Mouse (Mus musculus): Measurements from ENCODE around the gene Tas1r1. TPM values are rescaled to one million over a fixed set of nuclear protein-coding genes. Genes with fewer than 3 reads are reported as not detected.
A peak's percentile ranks its signal among the peaks of the same experiment; 100 is the strongest.

The Tas1r1 gene
- total and polyA plus RNA-seq, 2 experiments from 2014 or later = 0.11 to 1.6 TPM

GRCm38 (mm10) chr4:151985886-151986285, 52.5 kb downstream of the Tas1r1 start:
- Histone ChIP-seq H3K4me3 (ENCODE audit: low read depth, low read length) (no peak overlapping the region), H3K9ac (replicated peaks; ENCODE audit: low read length, poor library complexity, severe bottlenecking) (no peak overlapping the region), H3K36me3 (ENCODE audit: insufficient read depth, low read length) (peaks cover 15% of the 10 kb centered on the region), H3K4me1 (ENCODE audit: insufficient read depth, low read length) (peaks cover 5% of the 10 kb centered on the region; the same call in 1 of the 2 replicates), H3K27ac (ENCODE audit: low read depth, low read length) (no peak overlapping the region), H3K27me3 (ENCODE audit: insufficient read depth, low read length) (no peaks in the 10 kb centered on the region), H3K9me3 (ENCODE audit: low read length) (no peaks in the 10 kb centered on the region), H3K4me2 (ENCODE audit: low read depth, low read length, poor library complexity, severe bottlenecking) (no peak overlapping the region)
- TF ChIP-seq CTCF (IDR thresholded peaks at IDR 0.05) = no peak
- WGBS = 57% methylated on average over 10 of the region's 10 CpGs
- ATAC-seq (ENCODE audit: low FRiP score) (no peak), DNase-seq (ENCODE audit: low spot score) (no peak)

- Histone ChIP-seq H3K4me2 (ENCODE audit: low read depth, low read length, poor library complexity, severe bottlenecking) (no peak overlapping the region), H3K9me3 (ENCODE audit: low read length) (no peaks in the 10 kb centered on the region), H3K27ac (ENCODE audit: low read depth, low read length) (no peak overlapping the region), H3K9ac (replicated peaks; ENCODE audit: low read length, poor library complexity, severe bottlenecking) (no peak overlapping the region), H3K27me3 (ENCODE audit: insufficient read depth, low read length) (no peaks in the 10 kb centered on the region), H3K36me3 (ENCODE audit: insufficient read depth, low read length) (peaks cover 13% of the 10 kb centered on the region), H3K4me3 (ENCODE audit: low read depth, low read length) (no peak overlapping the region), H3K4me1 (ENCODE audit: insufficient read depth, low read length) (peaks cover 5% of the 10 kb centered on the region; the same call in 1 of the 2 replicates)
- WGBS = 34% methylated on average over 8 of the region's 9 CpGs
- DNase-seq (ENCODE audit: low spot score) = peak; percentile 49
- TF ChIP-seq CTCF (IDR thresholded peaks at IDR 0.05) = no peak
- no peak for ATAC-seq (ENCODE audit: low FRiP score)
Observed at GRCm38 (mm10) chr4:151983560-151983959, 54.8 kb downstream of the Tas1r1 start.

- no peak for ATAC-seq (ENCODE audit: low FRiP score)
- no peak overlapping the region for H3K4me3 ChIP-seq (ENCODE audit: low read depth, low read length)
Observed at GRCm38 (mm10) chr4:151983043-151983442, 55.3 kb downstream of the Tas1r1 start.

GRCm38 (mm10) chr4:151981363-151981762, 57.0 kb downstream of the Tas1r1 start:
- Histone ChIP-seq H3K9me3 (ENCODE audit: low read length) (no peaks in the 10 kb centered on the region), H3K27me3 (ENCODE audit: insufficient read depth, low read length) (no peaks in the 10 kb centered on the region), H3K4me1 (ENCODE audit: insufficient read depth, low read length) (no peaks in the 10 kb centered on the region), H3K9ac (replicated peaks; ENCODE audit: low read length, poor library complexity, severe bottlenecking) (no peak overlapping the region), H3K36me3 (ENCODE audit: insufficient read depth, low read length) (peaks cover 19% of the 10 kb centered on the region), H3K4me3 (ENCODE audit: low read depth, low read length) (no peak overlapping the region), H3K4me2 (ENCODE audit: low read depth, low read length, poor library complexity, severe bottlenecking) (no peak overlapping the region), H3K27ac (ENCODE audit: low read depth, low read length) (peak overlapping the region; percentile 32; the same call in 1 of the 2 replicates)
- DNase-seq (ENCODE audit: low spot score) = peak; percentile 82
- WGBS = 6% methylated on average over 5 of the region's 5 CpGs
- ATAC-seq (ENCODE audit: low FRiP score) = peak; percentile 53
- peak; percentile 99 for TF ChIP-seq CTCF (IDR thresholded peaks at IDR 0.05)

More at GRCm38 (mm10) chr4:151983043-151983442, 55.3 kb downstream of the Tas1r1 start:
- no peak for TF ChIP-seq CTCF (IDR thresholded peaks at IDR 0.05)
- no peaks in the 10 kb centered on the region for H3K9me3 ChIP-seq (ENCODE audit: low read length)
- H3K36me3 ChIP-seq (ENCODE audit: insufficient read depth, low read length) = peaks cover 13% of the 10 kb centered on the region
- 64% methylated on average over 17 of the region's 17 CpGs for WGBS
- no peak overlapping the region for H3K27ac ChIP-seq (ENCODE audit: low read depth, low read length)
- no peaks in the 10 kb centered on the region for H3K27me3 ChIP-seq (ENCODE audit: insufficient read depth, low read length)
- no peak overlapping the region for H3K4me2 ChIP-seq (ENCODE audit: low read depth, low read length, poor library complexity, severe bottlenecking)
- H3K4me1 ChIP-seq (ENCODE audit: insufficient read depth, low read length) = peaks cover 4% of the 10 kb centered on the region; the same call in 1 of the 2 replicates
- no peak overlapping the region for H3K9ac ChIP-seq (replicated peaks; ENCODE audit: low read length, poor library complexity, severe bottlenecking)
- no peak for DNase-seq (ENCODE audit: low spot score)

GRCm38 (mm10) chr4:151980699-151981098, 57.7 kb downstream of the Tas1r1 start:
- TF ChIP-seq CTCF (IDR thresholded peaks at IDR 0.05) = peak; percentile 61
- Histone ChIP-seq H3K9ac (replicated peaks; ENCODE audit: low read length, poor library complexity, severe bottlenecking) (no peak overlapping the region), H3K27me3 (ENCODE audit: insufficient read depth, low read length) (no peaks in the 10 kb centered on the region), H3K4me2 (ENCODE audit: low read depth, low read length, poor library complexity, severe bottlenecking) (no peak overlapping the region), H3K27ac (ENCODE audit: low read depth, low read length) (no peak overlapping the region), H3K36me3 (ENCODE audit: insufficient read depth, low read length) (peaks cover 19% of the 10 kb centered on the region), H3K4me3 (ENCODE audit: low read depth, low read length) (no peak overlapping the region), H3K4me1 (ENCODE audit: insufficient read depth, low read length) (no peaks in the 10 kb centered on the region), H3K9me3 (ENCODE audit: low read length) (no peaks in the 10 kb centered on the region)
- WGBS = 79% methylated on average over 8 of the region's 8 CpGs
- ATAC-seq (ENCODE audit: low FRiP score) (no peak), DNase-seq (ENCODE audit: low spot score) (peak; percentile 34)

Other genes with a start within 250 kb of the Tas1r1 start
- 153 and 177 TPM in 2 replicates for gene Camta1, start 176.7 kb downstream of the Tas1r1 start, total RNA-seq (2014; rRNA removed)
- gene Camta1, start 176.7 kb downstream of the Tas1r1 start, polyA plus RNA-seq (2015; fragmentation: Nextera tagmentation; extraction: Ambion mirVana) = 130 and 140 TPM in 2 replicates
- 83.2 and 88.5 TPM in 2 replicates for gene Dnajc11, start 104.9 kb downstream of the Tas1r1 start, total RNA-seq (2014; rRNA removed)
- 73.7 and 75.9 TPM in 2 replicates for gene Dnajc11, start 104.9 kb downstream of the Tas1r1 start, polyA plus RNA-seq (2015; fragmentation: Nextera tagmentation; extraction: Ambion mirVana)
- gene Thap3, start 49.6 kb downstream of the Tas1r1 start, total RNA-seq (2014; rRNA removed) = 13.8 and 21.1 TPM in 2 replicates
- gene Thap3, start 49.6 kb downstream of the Tas1r1 start, polyA plus RNA-seq (2015; fragmentation: Nextera tagmentation; extraction: Ambion mirVana) = 42.7 and 45.7 TPM in 2 replicates
- 17.2 and 18.3 TPM in 2 replicates for gene Phf13, start 42.3 kb downstream of the Tas1r1 start, total RNA-seq (2014; rRNA removed)
- gene Phf13, start 42.3 kb downstream of the Tas1r1 start, polyA plus RNA-seq (2015; fragmentation: Nextera tagmentation; extraction: Ambion mirVana) = 16.6 and 17.1 TPM in 2 replicates
- gene Klhl21, start 29.8 kb downstream of the Tas1r1 start, total RNA-seq (2014; rRNA removed) = 9.0 and 13.2 TPM in 2 replicates
- gene Klhl21, start 29.8 kb downstream of the Tas1r1 start, polyA plus RNA-seq (2015; fragmentation: Nextera tagmentation; extraction: Ambion mirVana) = 3.5 and 4.1 TPM in 2 replicates
- gene Zbtb48, start 10.9 kb downstream of the Tas1r1 start, total RNA-seq (2014; rRNA removed) = 7.8 and 8.9 TPM in 2 replicates
- gene Zbtb48, start 10.9 kb downstream of the Tas1r1 start, polyA plus RNA-seq (2015; fragmentation: Nextera tagmentation; extraction: Ambion mirVana) = 17.0 and 20.6 TPM in 2 replicates
- 22.5 and 27.4 TPM in 2 replicates for gene Nol9, start 753 bp upstream of the Tas1r1 start, total RNA-seq (2014; rRNA removed)
- gene Nol9, start 753 bp upstream of the Tas1r1 start, polyA plus RNA-seq (2015; fragmentation: Nextera tagmentation; extraction: Ambion mirVana) = 17.5 and 19.0 TPM in 2 replicates
- 17.6 and 33.5 TPM in 2 replicates for gene Plekhg5, start 33.9 kb upstream of the Tas1r1 start, total RNA-seq (2014; rRNA removed)
- gene Plekhg5, start 33.9 kb upstream of the Tas1r1 start, polyA plus RNA-seq (2015; fragmentation: Nextera tagmentation; extraction: Ambion mirVana) = 13.0 and 15.1 TPM in 2 replicates
- 0.99 and 2.0 TPM in 2 replicates for gene Tnfrsf25, start 77.4 kb upstream of the Tas1r1 start, total RNA-seq (2014; rRNA removed)
- 0.38 and 0.49 TPM in 2 replicates for gene Tnfrsf25, start 77.4 kb upstream of the Tas1r1 start, polyA plus RNA-seq (2015; fragmentation: Nextera tagmentation; extraction: Ambion mirVana)
- 0.22 and 0.42 TPM in 2 replicates for gene Espn, start 113.8 kb upstream of the Tas1r1 start, total RNA-seq (2014; rRNA removed)
- gene Espn, start 113.8 kb upstream of the Tas1r1 start, polyA plus RNA-seq (2015; fragmentation: Nextera tagmentation; extraction: Ambion mirVana) = 0.22 and 0.53 TPM in 2 replicates
- gene Hes2, start 120.3 kb upstream of the Tas1r1 start, total RNA-seq (2014; rRNA removed) = not detected in 2 replicates
- gene Hes2, start 120.3 kb upstream of the Tas1r1 start, polyA plus RNA-seq (2015; fragmentation: Nextera tagmentation; extraction: Ambion mirVana) = not detected in 2 replicates
- 228 and 259 TPM in 2 replicates for gene Acot7, start 139.6 kb upstream of the Tas1r1 start, total RNA-seq (2014; rRNA removed)
- 510 and 544 TPM in 2 replicates for gene Acot7, start 139.6 kb upstream of the Tas1r1 start, polyA plus RNA-seq (2015; fragmentation: Nextera tagmentation; extraction: Ambion mirVana)
- 138 and 149 TPM in 2 replicates for gene Gpr153, start 235.7 kb upstream of the Tas1r1 start, total RNA-seq (2014; rRNA removed)
- 20.1 and 21.2 TPM in 2 replicates for gene Gpr153, start 235.7 kb upstream of the Tas1r1 start, polyA plus RNA-seq (2015; fragmentation: Nextera tagmentation; extraction: Ambion mirVana)

Data from midbrain, postnatal 0 days (tissue).